ENCODE assay signal across 15 mouse cellular contexts in genomic region chr9:49667066-49667465, GRCm38 (mm10).
"Had no signal": no experiment of that assay in that cellular context is flagged by ENCODE, and none has a peak within 500 bp of the region (broad histone marks: within the 10 kb centered on the region; RNA-seq: fewer than 3 reads in every experiment).

No protein-coding gene starts in this region.

- ATAC-seq: midbrain, embryonic 16.5 days had no signal

- H3K4me1 ChIP-seq: limb, embryonic 10.5 days; liver, embryonic 15.5 days; megakaryocyte, embryonic 14.5 days; midbrain, embryonic 12.5 days had no signal

- DNase-seq: kidney, adult 18-20 months; kidney, postnatal 25 days; lung, postnatal 14 days; right cerebral cortex, adult 18-20 months had no signal

- H3K4me2 ChIP-seq: kidney, embryonic 15.5 days; liver, embryonic 11.5 days; liver, embryonic 15.5 days; lung, embryonic 15.5 days; midbrain, embryonic 12.5 days; neural tube, embryonic 15.5 days had no signal

- H3K27ac ChIP-seq: kidney, embryonic 15.5 days; limb, embryonic 10.5 days; liver, embryonic 15.5 days; lung, embryonic 15.5 days; macrophage; midbrain, embryonic 12.5 days; neural tube, embryonic 15.5 days; stomach, postnatal 0 days had no signal

- H3K4me3 ChIP-seq: kidney, embryonic 15.5 days; limb, embryonic 10.5 days; liver, embryonic 15.5 days; lung, embryonic 15.5 days; megakaryocyte, embryonic 14.5 days; midbrain, embryonic 12.5 days; neural tube, embryonic 15.5 days had no signal

- H3K27me3 ChIP-seq: kidney, embryonic 15.5 days; liver, embryonic 15.5 days; lung, embryonic 15.5 days; megakaryocyte, embryonic 14.5 days; midbrain, embryonic 12.5 days; neural tube, embryonic 15.5 days had no signal

- H3K9me3 ChIP-seq: kidney, embryonic 15.5 days; limb, embryonic 10.5 days; liver, embryonic 15.5 days; lung, embryonic 15.5 days; midbrain, embryonic 12.5 days; neural tube, embryonic 15.5 days had no signal

- H3K9ac ChIP-seq: kidney, embryonic 15.5 days; liver, embryonic 15.5 days; lung, embryonic 15.5 days; midbrain, embryonic 12.5 days; neural tube, embryonic 15.5 days had no signal

- H3K36me3 ChIP-seq: kidney, embryonic 15.5 days; limb, embryonic 10.5 days; liver, embryonic 15.5 days; lung, embryonic 15.5 days; midbrain, embryonic 12.5 days had no signal
